Mouse (Mus musculus): ENCODE measurements at regions not wholly inside any gene's neighbourhood (a gene's known extent, or its start where the extent isn't known, plus 50 kb on each side); places are given as distances from the start of the nearest gene placed in this dataset.

DNA sequence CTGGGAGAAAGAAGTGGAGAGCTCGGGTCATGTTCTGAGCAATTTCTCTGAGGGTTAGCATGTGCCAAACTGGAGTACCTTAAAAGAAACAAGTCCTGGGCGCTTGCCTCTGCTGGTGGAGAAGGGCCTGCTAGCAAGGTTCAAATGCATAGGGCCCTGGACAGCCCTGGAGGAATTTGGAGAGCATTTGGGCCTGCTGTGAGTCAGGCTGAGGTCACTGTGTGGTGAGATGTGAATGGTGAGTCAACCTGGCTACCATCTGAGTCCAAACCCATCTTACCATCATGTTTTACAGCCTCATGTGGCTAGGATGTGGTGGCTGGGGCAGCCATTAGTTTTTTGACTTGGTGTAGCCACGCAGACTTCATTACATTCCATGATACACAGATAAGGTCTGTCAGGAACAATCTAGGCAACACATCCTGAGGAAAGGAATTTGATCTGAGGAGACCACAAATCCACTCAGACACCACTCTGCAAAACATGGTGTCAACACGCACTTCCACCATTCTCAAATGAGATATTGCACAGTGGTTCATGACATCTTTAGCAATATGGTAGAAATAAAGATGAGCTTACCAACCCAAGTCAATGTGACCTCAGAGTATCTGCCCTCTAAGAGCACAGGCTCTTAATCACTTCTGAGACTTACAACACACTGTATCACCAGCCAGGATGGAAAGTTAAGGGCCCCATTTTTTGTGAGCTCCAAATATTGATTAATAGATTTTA is 83.1 kb downstream of the Thbs2 start:
- intact Hi-C loops (cut with DNase I): no loop called here
- no peak for DNase-seq

DNA sequence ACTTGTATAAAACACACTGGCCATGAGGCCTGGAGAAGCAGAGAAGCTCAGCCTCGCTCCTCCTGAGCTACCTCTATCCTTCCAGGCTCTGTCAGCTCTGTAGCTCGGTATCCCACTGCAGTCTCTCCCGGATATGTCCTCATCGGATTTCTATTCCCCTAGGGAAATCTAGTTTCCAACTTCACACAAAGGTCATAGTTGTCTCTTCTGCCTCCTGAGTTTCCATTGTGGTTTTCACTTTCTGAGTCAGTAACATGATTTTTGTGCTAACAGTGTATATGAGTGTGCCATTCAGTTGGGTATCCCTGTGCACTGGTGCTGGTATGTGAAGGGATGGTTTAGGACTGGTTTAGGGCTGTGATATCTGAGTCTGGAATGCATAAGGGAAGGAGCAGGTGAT is 85.2 kb downstream of the Thbs2 start:
- intact Hi-C loops (cut with DNase I): no loop called here
- no peak for DNase-seq

DNA sequence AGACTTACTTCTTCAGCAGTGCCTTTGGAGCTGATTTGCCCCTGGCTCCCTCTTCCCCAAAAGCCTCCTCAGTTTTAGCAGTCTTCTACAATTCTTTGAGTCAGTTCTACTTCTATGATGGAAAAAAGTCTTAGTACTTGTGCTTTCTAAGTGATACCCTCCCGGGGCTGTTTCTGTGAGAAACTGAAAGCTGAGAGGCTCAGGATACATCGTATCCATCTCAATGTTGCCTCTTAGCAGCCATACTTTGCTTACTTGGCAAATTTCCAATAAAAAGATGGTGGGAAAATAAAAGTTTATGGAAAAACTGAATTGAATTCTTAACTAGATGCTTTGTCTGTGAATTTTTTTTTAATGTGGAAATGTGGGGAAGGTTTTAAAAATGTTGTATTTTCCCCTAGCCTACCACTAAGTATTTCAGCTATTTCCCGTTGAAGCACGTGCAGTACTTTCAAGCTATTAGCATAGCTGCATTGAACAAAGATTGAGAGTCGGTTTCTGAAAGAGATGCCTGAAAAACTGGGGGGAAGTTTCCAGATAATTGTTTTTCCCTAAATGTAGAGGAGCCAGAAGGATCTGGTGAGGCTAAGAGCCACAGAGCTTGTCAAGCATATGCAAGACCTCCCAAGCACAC is 87.6 kb downstream of the Thbs2 start:
- intact Hi-C loops (cut with DNase I): no loop called here
- no peak for DNase-seq

DNA sequence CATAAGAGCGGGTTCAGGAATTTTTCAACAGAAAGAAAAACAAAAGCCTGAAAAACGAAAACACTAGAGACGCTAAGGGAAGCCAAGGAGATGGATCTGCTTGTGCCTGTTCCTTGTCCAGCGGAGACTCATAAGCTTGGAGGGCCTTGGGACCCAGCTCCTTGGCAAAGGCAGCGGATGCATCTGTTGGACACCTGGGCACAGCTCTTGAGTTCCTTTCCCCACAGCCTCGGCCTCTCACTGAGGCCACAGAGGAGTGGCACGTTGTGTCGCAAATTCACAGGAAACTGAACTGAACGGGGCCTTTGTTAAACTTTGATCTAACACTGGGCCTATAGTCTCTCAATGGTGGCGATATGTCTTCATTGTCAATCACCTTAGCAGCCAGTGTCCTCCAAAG is 94.4 kb downstream of the Thbs2 start:
- intact Hi-C loops (cut with DNase I): no loop called here
- no peak for DNase-seq

DNA sequence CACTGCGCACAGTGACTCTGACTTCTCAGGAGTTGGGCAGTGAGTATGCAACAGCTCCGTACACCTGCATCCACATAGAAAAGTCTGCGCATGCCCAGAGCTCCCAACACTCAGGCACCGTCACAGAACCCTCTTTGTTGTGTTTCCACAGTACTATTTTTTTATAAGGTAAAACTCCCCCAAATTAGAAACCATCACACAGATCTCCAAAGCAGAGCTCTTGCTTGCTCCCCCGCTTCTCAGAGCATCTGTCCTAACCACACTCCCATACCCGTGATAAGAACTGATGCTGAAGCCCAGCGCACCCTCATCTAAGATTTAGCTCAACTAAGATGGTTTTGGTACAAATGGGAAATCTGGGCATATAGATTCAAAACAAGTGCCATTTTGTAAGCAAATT is 97.6 kb downstream of the Thbs2 start:
- no peak for DNase-seq
- intact Hi-C loops (cut with DNase I): no loop called here

DNA sequence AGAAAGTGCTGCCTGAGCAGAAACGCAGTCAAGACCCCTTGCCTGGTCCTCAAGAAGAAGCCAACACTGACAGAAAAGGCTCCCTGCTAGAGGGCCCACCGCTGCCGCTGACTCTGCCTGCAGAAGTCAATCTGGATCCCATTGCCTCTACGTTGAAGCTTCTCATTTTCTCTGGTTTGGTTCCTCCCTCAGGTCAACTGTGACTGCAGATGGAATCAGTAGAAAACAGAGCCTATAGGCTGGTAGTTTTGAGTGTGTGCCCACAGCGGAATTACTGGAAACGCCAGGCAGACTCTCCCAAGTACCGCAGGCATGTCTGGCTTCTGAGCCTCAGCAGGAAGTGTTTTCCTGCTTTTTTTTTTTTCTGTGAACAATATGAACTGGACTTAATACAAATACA is 98.5 kb downstream of the Thbs2 start:
- intact Hi-C loops (cut with DNase I): no loop called here
- no peak for DNase-seq

DNA sequence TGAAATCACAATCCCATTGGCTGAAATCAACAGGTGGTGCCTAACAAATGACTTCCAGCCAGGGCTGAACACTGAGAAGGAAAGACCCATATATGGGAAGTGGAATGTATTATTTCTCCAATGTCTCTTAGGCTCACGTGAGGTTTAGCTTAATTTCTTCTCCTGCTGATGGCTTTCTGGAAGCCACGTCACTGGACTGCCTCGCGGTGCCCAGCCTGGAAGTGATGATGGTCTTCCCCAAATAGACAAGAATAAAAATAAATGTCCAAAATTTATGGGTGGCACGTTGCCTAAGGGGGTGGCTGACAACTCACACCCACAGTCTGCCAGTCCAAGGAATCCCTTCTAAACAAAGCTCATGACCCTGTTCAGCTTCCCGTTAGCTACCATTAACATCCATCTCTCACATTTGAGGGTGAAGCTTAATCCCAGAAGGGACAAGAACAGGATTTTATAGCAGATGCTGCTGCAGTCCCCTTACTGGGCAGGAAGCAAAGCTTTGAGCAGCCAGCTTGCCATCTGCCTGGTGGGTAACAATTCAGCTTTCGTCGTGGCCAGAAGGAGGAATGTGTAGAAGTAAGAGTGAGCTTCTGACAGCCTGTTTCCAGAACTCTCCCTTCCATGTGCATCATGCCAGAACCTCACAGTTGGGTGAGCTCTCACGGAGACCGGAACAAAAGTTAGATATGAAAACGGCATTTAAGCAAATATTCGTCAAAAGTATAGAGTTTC is 105.8 kb downstream of the Thbs2 start:
- intact Hi-C loops (cut with DNase I): no loop called here
- no peak for DNase-seq

DNA sequence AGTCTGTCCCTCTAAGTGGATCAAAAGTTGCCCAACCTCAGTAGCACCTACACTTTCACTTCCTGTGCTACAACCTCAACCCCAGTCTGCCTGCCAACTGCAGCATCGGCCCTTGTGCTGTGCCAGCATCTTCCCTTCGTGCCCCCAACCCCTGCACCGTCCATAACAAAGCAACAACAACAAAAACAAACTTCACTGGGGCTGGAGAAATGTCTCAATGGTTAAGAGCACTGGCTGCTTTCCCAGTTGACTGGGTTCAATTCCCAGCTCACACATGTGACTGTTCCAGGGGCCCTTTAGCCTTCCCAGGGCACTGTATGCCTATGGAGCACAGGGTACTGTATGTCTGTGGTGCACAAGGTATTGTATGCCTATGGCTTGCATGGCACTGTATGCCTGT is 114.4 kb downstream of the Thbs2 start:
- no peak for DNase-seq
- intact Hi-C loops (cut with DNase I): no loop called here

DNA sequence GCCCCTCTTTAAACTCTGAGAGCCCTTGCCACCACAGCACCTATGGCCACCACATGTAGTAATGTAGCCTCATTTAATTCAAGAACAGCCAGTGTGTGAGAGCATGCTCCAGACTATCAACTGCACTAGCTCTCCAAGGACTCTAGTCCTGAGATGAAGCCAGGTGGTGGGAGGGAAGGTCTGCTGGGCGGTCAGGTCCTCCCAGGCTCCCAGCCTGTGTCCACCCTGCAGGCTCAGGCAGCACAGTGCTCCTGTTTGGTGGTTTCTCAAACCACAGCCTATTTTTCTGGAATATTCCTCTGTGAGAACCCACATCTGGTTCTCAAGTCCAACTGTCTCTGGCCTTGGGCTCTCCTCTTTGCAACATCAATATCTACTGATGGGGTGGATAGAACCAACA is 115.3 kb downstream of the Thbs2 start:
- intact Hi-C loops (cut with DNase I): no loop called here
- no peak for DNase-seq

DNA sequence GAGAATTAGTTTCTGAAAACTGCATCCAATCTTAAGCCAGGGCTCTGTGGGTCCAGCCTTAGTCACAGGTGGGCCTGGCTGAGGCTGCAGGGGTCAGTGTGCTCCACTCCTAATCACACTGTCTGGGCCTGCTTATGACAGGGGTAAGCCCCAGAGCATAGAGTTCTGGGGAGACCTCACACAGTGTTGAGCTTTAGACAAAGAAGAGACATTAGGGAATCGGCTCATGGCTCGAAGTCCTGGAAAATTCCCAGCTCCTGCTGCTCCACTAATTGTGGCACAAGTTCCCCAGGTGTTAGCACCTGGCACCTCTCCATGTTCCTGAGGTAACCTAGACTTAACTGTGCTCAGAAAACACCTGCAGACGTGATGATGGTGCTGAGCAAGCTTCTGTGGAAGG is 115.8 kb downstream of the Thbs2 start:
- no peak for DNase-seq
- intact Hi-C loops (cut with DNase I): no loop called here

DNA sequence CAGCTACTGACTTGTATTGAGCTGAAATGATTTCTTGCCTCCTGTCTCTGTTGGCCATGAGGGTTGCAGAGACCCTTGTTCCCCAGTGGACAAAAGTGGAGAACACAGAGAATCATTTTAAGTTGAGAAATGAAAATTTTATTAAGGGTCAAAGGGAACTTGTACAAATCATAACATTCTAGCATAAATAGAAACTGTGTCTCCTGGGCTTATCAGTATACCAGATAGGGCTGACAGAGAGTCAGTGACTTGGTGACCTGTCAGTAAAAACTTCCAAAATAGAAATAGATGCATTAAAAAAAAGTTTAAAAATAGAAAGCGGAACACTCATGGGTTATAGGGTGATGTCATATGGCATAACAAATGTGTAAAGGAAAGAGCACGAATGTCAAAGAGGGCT is 117.9 kb downstream of the Thbs2 start:
- DNase-seq: no peak
- intact Hi-C loops (cut with DNase I): no loop called here

DNA sequence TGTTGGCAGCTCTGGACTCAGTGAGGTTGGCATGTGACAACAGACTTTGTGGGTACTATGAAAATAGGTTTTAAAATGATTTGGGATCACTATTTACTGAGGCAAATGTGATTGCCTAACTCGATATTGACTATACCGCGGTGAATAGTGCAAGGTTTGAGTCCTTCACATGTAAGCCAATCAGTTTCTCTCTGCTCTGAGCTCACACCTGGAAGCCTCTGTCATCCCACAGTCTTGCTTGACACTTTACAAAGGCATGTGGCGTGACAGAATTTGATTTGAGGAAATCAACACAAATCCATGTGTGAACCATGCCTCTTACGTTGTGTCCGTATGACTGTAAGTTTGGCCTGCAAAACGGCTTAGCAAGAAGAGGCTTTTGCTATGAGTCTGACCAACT is 122.9 kb downstream of the Thbs2 start:
- no peak for DNase-seq
- intact Hi-C loops (cut with DNase I): no loop called here

DNA sequence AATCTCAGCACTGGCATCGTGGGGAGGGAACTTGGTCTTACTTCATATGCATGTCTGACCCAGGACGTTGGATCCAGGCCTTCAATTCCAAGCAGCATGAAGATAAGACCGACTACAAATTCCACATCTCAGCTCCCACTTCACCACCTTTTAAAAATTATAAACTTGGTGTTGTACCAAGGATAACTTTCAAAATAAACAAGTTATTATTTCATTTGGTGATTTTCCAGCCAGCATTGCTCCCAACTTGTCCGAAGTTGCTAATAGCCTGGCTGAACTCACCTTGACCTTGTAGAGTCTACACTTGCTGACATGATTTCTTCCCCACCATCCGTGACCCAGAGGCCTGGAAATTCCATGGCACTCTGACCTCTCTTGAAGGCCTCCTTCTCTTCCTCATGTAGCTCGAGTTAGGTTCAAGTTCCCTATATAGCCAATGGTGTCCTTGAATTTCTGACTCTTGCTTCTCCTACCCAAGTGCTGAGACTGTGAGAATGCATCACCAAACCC is 123.7 kb downstream of the Thbs2 start:
- intact Hi-C loops (cut with DNase I): no loop called here
- no peak for DNase-seq

DNA sequence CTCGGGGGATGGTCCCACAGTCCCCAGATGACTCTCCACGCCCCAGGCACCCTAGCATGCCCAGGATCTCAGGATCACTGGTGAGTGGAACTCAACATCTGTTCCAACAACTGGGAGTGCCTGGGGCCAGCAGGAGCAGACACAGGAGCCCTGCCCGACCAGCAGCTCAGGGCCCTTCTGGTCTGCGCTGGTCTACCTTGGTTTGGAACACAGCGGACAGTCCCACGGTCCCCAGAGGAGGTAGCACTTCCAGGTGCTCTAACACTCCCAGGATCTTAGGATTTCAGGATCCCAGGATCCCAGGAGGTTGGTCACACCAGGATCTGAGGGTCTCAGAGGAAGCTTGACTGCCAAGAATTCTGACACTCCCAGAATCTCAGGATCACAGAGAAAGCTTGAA is 131.8 kb downstream of the Thbs2 start:
- intact Hi-C loops (cut with DNase I): no loop called here

DNA sequence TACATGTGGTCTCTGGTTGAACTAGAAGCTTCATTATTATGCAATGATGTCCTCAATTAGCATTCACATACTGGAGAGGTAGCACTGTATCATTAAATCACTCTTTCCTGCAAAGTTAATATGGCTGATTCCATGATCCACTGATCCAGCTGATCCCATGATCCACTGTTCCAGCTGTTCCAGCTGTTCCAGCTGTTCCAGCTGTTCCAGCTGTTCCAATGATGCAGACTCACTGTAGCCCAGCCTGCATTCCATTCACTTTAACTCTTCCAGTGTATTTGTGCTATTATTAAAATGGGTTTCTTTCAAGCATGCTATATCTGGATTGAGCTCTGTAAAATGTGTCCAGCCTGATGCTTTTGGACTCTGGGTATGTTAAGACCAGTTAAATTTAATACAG is 136.8 kb downstream of the Thbs2 start:
- intact Hi-C loops (cut with DNase I): no loop called here
- DNase-seq: no peak

More for the DNA sequence above, 131.8 kb downstream of the Thbs2 start:
- no peak for DNase-seq

DNA sequence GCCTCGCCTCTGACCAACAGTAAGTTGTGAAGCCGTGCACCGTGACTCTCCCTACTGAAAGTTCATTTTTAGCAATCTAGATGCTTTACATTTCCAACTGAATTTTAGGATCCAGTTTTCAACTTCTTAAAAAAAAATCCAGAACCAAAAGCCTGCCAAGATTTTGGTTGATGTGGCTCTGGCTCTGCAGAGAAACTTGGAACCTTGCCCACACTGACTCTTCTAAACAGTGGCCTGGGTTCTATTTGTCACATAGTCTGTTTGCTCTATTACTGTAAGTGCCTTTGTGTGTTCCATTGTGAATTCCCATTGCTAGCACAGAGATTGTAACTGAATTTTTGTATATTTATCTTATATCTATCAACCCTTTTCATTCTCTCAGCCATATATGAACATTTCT is 140.8 kb downstream of the Thbs2 start:
- intact Hi-C loops (cut with DNase I): no loop called here
- no peak for DNase-seq

DNA sequence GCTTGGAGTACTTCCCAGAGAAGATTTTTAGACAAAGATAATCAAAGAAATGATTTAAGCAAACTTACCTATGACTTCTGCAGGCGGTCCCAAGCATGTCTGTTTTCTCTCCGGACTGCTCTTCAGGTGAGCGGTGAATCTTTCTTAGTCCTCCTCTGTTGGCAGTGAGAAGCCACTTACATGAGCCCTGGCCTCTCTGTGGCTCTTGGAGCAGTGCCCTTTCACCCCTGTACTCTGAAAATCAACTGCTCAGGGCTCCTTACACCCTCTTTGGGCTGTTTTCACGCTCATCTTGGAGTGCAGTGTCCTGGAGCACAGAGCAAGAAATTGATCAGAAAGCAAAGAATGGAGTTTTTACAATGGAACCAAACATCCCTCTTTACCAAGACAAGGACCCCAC is 142.0 kb downstream of the Thbs2 start:
- DNase-seq: no peak
- intact Hi-C loops (cut with DNase I): no loop called here

DNA sequence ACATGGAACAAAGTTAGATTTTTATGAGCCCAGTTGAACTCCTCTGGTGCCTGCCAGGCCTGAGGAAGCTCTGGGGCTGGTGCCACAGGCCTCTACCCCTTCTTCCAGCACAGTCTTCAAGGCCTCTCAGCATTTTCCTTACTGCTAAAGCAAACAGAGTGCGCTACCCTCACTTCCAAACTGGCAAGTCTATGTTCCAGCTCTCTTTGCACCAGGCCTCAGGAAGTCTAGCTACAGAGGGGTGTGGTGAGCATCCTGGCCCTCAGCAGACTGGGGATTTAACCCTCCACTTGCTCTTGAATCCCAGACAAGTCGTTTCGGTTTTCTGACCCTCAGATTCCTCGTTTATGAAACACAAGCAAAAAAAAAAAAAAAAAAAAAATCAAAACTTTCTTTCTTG is 142.4 kb downstream of the Thbs2 start:
- no peak for DNase-seq
- intact Hi-C loops (cut with DNase I): no loop called here

DNA sequence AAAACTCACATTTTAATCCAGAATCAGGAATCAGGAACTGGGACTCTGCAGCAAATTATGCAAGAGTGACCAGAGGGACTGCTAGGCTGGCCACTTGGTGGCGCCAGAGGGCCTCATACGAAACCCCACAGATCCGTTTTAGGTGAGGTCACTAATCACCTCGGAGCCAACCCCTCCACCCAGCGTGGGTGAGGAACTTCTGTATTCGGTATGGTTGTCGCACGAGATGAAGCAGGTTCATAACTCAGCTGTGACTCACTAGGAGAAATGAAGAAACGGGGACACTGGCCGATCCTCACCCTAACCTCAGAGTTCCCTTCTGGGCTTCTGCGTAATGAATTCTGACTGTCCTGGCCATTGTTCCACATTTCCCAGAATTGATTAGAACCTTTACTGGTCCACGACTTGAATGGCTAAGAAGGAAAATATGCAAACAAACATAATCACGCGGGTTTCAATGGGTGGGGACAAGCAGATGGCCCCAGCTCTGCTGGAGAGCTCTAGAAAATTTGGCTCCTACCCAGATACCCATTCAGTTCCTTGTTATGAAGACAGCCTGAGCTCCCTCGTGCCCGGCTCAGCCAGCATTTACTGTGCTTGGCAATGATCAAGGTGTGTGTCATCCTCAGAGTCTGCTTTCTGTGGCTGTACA is 148.1 kb downstream of the Thbs2 start:
- intact Hi-C loops (cut with DNase I): loop anchor here (2.0 kb wide), 1 partner anchor 359 kb away; no protein-coding TSS in a partner anchor

DNA sequence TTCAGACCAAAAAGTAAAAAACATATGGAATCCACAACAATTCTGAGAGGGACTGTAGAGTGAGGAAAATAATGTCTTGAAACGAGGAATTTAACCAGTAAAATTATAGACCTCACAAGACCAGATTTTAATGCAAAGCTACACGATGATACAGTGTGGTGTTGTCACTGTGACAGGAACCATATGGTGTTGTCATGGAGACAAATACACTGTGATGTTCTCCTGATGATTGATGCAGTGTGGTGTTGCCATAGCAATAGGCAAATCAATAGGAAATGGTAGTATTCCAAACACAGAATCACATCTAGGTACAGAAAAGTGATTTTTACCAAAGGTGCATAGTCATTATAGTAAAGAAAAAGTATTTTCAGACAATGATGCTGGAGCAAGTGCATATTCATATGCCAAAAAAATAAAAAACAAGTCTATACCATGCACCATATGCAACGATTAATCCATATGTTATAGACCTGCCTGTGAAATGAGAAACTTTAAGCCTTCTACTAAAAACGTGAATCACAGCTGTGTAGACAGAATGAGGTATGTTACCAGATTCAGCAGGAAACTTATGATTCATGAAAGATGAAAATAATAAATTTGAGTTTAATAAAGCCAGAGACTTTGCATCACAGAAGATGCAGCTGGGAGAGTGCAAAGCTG is 149.6 kb downstream of the Thbs2 start:
- DNase-seq: no peak
- intact Hi-C loops (cut with DNase I): no loop called here

More for the DNA sequence above, 148.1 kb downstream of the Thbs2 start:
- peak; percentile 79 to 88 for DNase-seq

DNA sequence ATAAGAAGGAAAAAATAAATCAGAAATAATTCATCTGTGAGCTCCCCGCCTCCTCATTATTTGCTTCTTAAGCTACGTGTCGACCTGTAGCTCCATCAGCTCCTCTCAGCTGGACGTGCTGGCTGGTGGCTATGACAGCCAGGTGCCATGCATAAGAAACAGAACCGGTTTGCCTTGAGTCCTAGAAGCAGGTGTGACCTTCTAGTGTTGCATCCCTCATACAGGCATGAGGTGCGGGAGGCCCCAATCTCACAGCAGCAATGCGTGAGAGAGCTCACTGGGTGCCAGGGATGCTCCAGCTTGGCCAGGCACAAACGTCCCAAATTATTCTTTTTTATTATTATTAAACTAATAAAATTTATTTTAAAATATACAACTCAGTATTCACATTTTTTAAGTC is 153.0 kb downstream of the Thbs2 start:
- no peak for DNase-seq
- intact Hi-C loops (cut with DNase I): no loop called here

Data from gastrocnemius, postnatal 36 days (tissue).